Mouse (Mus musculus) stomach, postnatal 0 days (tissue): Measurements from ENCODE around the gene Tnni2. TPM values are rescaled to one million over a fixed set of nuclear protein-coding genes. Genes with fewer than 3 reads are reported as not detected.
A peak's percentile ranks its signal among the peaks of the same experiment; 100 is the strongest.

Source experiments
- ATAC-seq: fragments of 200-750 bp; cut with Nextera tagmentation; 2 replicates; pipeline ENCODE4 v1.8.0; 2017; ENCODE audit not compliant: low FRiP score, low TSS enrichment
- DNase-seq: peaks from one replicate; pipeline ENCODE4 v3.0.0-alpha.2; 2016; ENCODE audit warnings: low spot score
- H3K27ac ChIP-seq: fragments of 300-500 bp; sonication (generic); replicated peaks from 2 replicates; pipeline ENCODE4 v1.5.1; 2014; ENCODE audit warnings: mild to moderate bottlenecking, control low read depth
- H3K27me3 ChIP-seq: fragments of 300-500 bp; sonication (generic); 2 replicates; pipeline ENCODE4 v1.6.1; 2014; ENCODE audit warnings: low read length; ENCODE audit not compliant: control insufficient read depth, insufficient read depth
- H3K36me3 ChIP-seq: fragments of 300-500 bp; sonication (generic); 2 replicates; pipeline ENCODE4 v1.6.1; 2014; ENCODE audit warnings: low read length, mixed read lengths; ENCODE audit not compliant: control insufficient read depth, insufficient read depth
- H3K4me1 ChIP-seq: fragments of 300-500 bp; sonication (generic); replicated peaks from 2 replicates; pipeline ENCODE4 v1.6.1; 2014; ENCODE audit warnings: antibody characterized with exemption; ENCODE audit not compliant: control insufficient read depth, insufficient read depth
- H3K4me2 ChIP-seq: fragments of 300-500 bp; sonication (generic); replicated peaks from 2 replicates; pipeline ENCODE4 v1.6.1; 2014; ENCODE audit warnings: low read depth, mild to moderate bottlenecking, control low read depth, moderate library complexity
- H3K4me3 ChIP-seq: fragments of 300-500 bp; sonication (generic); 2 replicates; pipeline ENCODE4 v1.5.1; 2014; ENCODE audit warnings: low read depth, low read length, control low read depth
- H3K9ac ChIP-seq: fragments of 300-500 bp; sonication (generic); 2 replicates; pipeline ENCODE4 v1.6.1; 2014; ENCODE audit warnings: mild to moderate bottlenecking, low read length, control low read depth, mixed read lengths
- H3K9me3 ChIP-seq: fragments of 300-500 bp; sonication (generic); 2 replicates; pipeline ENCODE4 v1.6.1; 2016; ENCODE audit warnings: low read length; ENCODE audit not compliant: control insufficient read depth
- CTCF ChIP-seq: IDR thresholded peaks from 2 replicates; pipeline ENCODE4 v1.5.1; 2016; ENCODE audit warnings: antibody characterized with exemption, low read depth, mild to moderate bottlenecking, moderate library complexity
- EP300 ChIP-seq: optimal IDR thresholded peaks from 2 replicates; pipeline ENCODE3; 2016; ENCODE audit warnings: antibody characterized with exemption
- WGBS: fragments of 180-500 bp; shearing (Covaris S2); extraction: QIAGEN DNeasy Blood & Tissue Kit; methylation state at CpG from one replicate; pipeline ENCODE4 v1.1.7; 2014; 5-methylcytosine and 5-hydroxymethylcytosine counted together
- polyA plus RNA-seq: library from polyadenylated mRNA; unstranded; fragments of >200 nt; fragmentation: Nextera tagmentation; extraction: Ambion mirVana; gene quantifications from 2 replicates; pipeline ENCODE4 v1.2.1, GENCODE M21; 2015

Gene Tnni2
- polyA plus RNA-seq, result 19.1 and 19.6 TPM in 2 replicates

GRCm38 (mm10) chr7:142441585-142441984 lies at the start of gene Tnni2:
Gene Tnni2 (plus strand): TSS chr7:142441808.
- WGBS, result 64% methylated on average over 9 of the region's 9 CpGs
- 0 out of 2 replicates have a peak within 1 kb of the TSS, but pooled peaks have one; percentile 17 for H3K4me2 ChIP-seq
- TF ChIP-seq CTCF, result no peak
- TF ChIP-seq EP300, result no peak
- DNase-seq, result no peak
- no peak within 1 kb of the TSS for H3K4me3 ChIP-seq
- H3K9ac ChIP-seq, result peak within 1 kb of the TSS; percentile 52
- no peaks in the 10 kb centered on the region for H3K36me3 ChIP-seq
- H3K9me3 ChIP-seq, result no peaks in the 10 kb centered on the region
- H3K4me1 ChIP-seq, result peaks cover 5% of the 10 kb centered on the region; the same call in 1 of the 2 replicates
- no peaks in the 10 kb centered on the region for H3K27me3 ChIP-seq
- ATAC-seq, result no peak
- H3K27ac ChIP-seq, result peak within 1 kb of the TSS; percentile 88

DNA sequence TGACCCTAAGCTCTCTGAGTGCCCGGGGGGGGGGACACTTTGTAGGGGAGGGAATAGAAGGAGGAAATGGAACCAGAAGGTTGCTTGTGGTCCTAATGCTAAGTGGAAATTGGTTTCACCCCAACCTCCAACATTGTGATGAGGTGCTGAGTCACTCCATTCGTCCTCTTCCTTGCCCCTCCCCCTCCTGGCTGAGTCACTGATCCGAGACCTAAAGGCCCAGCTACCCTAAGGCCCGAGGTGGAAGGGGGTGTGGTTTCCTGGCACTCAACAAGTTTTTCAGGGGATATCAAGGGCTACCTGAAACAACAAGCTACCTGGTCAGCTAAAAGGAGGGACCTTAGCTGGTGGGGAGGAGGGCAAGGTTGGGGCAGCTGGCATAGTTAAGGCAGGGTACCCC lies 48.4 kb upstream of the Tnni2 start:
- ATAC-seq (peak; percentile 69), DNase-seq (peak; percentile 80)

GRCm38 (mm10) chr7:142394261-142395190 lies 47.1 kb upstream of the Tnni2 start:
- 59% methylated on average over 6 of the region's 6 CpGs for WGBS
- Histone ChIP-seq H3K4me2 (no peak overlapping the region), H3K27me3 (no peaks in the 10 kb centered on the region), H3K4me1 (no peaks in the 10 kb centered on the region), H3K9ac (no peak overlapping the region), H3K4me3 (no peak overlapping the region), H3K36me3 (no peaks in the 10 kb centered on the region), H3K27ac (peak overlapping the region; percentile 30), H3K9me3 (no peaks in the 10 kb centered on the region)
- no peak for ATAC-seq
- no peak for DNase-seq
- TF ChIP-seq EP300, result no peak
- no peak for TF ChIP-seq CTCF

More for the DNA sequence above, 48.4 kb upstream of the Tnni2 start:
- TF ChIP-seq EP300, result no peak
- WGBS, result 18% methylated on average over 4 of the region's 4 CpGs
- no peak overlapping the region for H3K4me2 ChIP-seq
- H3K4me3 ChIP-seq, result no peak overlapping the region
- H3K27ac ChIP-seq, result peak overlapping the region; percentile 41; the same call in 1 of the 2 replicates
- no peaks in the 10 kb centered on the region for H3K4me1 ChIP-seq
- no peaks in the 10 kb centered on the region for H3K27me3 ChIP-seq
- H3K9me3 ChIP-seq, result no peaks in the 10 kb centered on the region
- no peak overlapping the region for H3K9ac ChIP-seq
- H3K36me3 ChIP-seq, result no peaks in the 10 kb centered on the region

DNA sequence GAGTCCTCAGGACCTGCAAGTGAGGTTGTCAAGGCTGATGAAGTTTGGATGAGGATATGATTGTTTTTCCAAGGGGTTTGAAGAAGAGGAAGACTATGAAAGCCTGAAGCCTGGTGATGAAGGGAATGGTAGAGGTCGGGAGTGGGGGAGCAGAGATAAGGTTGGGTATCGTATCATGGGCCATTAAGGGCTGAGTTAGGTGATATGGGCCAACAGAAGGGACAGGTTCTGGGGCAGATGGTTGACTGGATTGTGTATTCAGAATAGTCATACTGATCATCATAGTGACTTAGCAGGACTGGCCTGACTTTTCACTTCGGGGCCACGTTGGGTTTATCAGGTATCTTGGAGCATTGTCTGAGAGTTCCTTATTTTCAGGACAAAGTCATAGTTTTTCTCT lies 46.1 kb upstream of the Tnni2 start:
- H3K27me3 ChIP-seq, result no peaks in the 10 kb centered on the region
- ATAC-seq (no peak), DNase-seq (no peak)
- H3K4me3 ChIP-seq, result no peak overlapping the region
- 94% methylated on average over 4 of the region's 4 CpGs for WGBS
- peak overlapping the region; percentile 30; the same call in 1 of the 2 replicates for H3K27ac ChIP-seq
- no peaks in the 10 kb centered on the region for H3K9me3 ChIP-seq
- no peaks in the 10 kb centered on the region for H3K4me1 ChIP-seq
- H3K9ac ChIP-seq, result no peak overlapping the region
- TF ChIP-seq EP300, result no peak
- TF ChIP-seq CTCF, result no peak
- no peak overlapping the region for H3K4me2 ChIP-seq
- no peaks in the 10 kb centered on the region for H3K36me3 ChIP-seq

- Histone ChIP-seq H3K27ac (peak overlapping the region; percentile 18; the same call in 1 of the 2 replicates), H3K9ac (no peak overlapping the region), H3K27me3 (no peaks in the 10 kb centered on the region), H3K9me3 (no peaks in the 10 kb centered on the region), H3K36me3 (no peaks in the 10 kb centered on the region), H3K4me3 (no peak overlapping the region), H3K4me1 (no peaks in the 10 kb centered on the region), H3K4me2 (no peak overlapping the region)
- TF ChIP-seq CTCF, result no peak
- no peak for TF ChIP-seq EP300
- DNase-seq, result no peak
- no peak for ATAC-seq
- 82% methylated on average over 1 of the region's 1 CpGs for WGBS
Observed at GRCm38 (mm10) chr7:142396611-142397010, 45.0 kb upstream of the Tnni2 start.

GRCm38 (mm10) chr7:142398052-142398451 lies 43.6 kb upstream of the Tnni2 start:
- peak overlapping the region; percentile 49; the same call in 1 of the 2 replicates for H3K27ac ChIP-seq
- H3K4me3 ChIP-seq, result no peak overlapping the region
- no peak for DNase-seq
- H3K9ac ChIP-seq, result no peak overlapping the region
- H3K27me3 ChIP-seq, result no peaks in the 10 kb centered on the region
- H3K36me3 ChIP-seq, result no peaks in the 10 kb centered on the region
- no peaks in the 10 kb centered on the region for H3K9me3 ChIP-seq
- TF ChIP-seq CTCF (no peak), EP300 (no peak)
- no peak overlapping the region for H3K4me2 ChIP-seq
- H3K4me1 ChIP-seq, result no peaks in the 10 kb centered on the region
- WGBS, result 57% methylated on average over 2 of the region's 2 CpGs
- ATAC-seq, result no peak; the same call in 1 of the 2 replicates
